Mouse (Mus musculus) testis, adult 2 months (tissue): ENCODE measurements around the gene Add3.

Experiments used
- CTCF ChIP-seq: fragments of 200-500 bp; IDR thresholded peaks from 2 replicates; pipeline ENCODE4 v1.5.1; 2012; ENCODE audit warnings: low read depth, mild to moderate bottlenecking, inconsistent platforms, low read length, moderate library complexity; ENCODE audit not compliant: control insufficient read depth, insufficient read depth, insufficient replicate concordance
- POLR2A ChIP-seq: fragments of 200-500 bp; IDR thresholded peaks from 2 replicates; pipeline ENCODE4 v1.6.1; 2012; ENCODE audit warnings: low read depth, mild to moderate bottlenecking, inconsistent platforms, low read length, moderate library complexity; ENCODE audit not compliant: control insufficient read depth

DNA sequence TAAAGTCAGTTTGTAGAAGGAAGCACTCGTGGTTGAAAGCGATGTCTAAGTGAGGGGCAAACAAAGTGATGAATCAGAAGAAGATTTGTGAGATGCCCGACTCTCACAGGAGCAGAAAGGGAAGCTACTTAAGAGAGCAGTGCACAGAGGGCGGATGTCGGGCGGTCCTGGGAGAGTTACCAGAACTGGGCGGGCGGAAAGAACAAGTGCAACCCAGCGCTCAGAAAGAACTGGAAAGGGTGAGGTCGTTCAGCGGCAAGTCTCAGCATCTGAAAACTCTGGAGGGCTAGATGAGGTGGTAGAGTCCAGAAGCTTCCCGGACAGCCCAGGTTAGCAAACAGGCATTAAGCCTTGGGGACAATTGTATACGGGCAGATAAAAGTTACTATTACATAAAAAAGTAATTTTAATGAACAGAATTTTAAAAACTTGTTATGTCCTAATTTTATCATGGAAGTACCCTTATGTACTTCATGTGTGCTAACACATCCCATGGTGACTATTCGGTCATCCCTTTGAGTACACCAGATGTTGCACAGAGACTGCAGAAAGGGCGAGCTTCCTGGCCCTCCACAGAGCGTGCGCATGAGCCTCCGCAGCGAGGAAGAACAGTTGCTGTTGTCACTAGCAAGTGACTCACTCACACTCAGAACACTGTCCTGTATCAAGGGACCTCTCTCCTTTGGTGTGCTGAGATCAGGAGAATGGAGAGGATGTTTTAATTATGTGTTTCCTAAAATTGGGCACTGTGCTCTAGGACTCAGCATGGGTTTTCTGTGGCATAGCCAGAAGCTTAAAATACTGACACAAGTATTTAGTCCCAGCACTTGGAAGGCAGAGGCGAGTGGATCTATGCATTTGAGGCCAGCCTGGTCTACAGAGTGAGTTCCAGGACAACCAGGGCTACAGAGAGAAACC, 38.6 kb downstream of the Add3 start:
- TF ChIP-seq CTCF (no peak), POLR2A (no peak)
